Mouse (Mus musculus) MEL (cell line): ENCODE results near the gene Myh2. TPM values are rescaled to one million over a fixed set of nuclear protein-coding genes. Genes with fewer than 3 reads are reported as not detected.

Experiments
- DNase-seq: peaks from one replicate; pipeline ENCODE4 v3.0.0; 2011; ENCODE audit warnings: low read depth, low spot score
- H3K27ac ChIP-seq: 2 replicates; pipeline ENCODE4 v1.5.1; 2012; ENCODE audit warnings: low read depth, mild to moderate bottlenecking, control low read depth, low read length, moderate library complexity; ENCODE audit not compliant: control insufficient read depth
- H3K27me3 ChIP-seq, 2 experiments: fragments of 150-350 bp in 1 of 2; sonication (generic) in 1 of 2; 2 replicates each; pipeline ENCODE4 v1.6.1; 2012; ENCODE audit warnings: low read length in 2 of 2, mild to moderate bottlenecking in 2 of 2, improper control_type of control experiment in 1 of 2, moderate library complexity in 1 of 2; ENCODE audit not compliant: insufficient read depth in 2 of 2, control insufficient read depth in 1 of 2
- H3K36me3 ChIP-seq, 2 experiments: 2 replicates each; pipeline ENCODE4 v1.6.1; 2012 to 2014; ENCODE audit warnings: low read length in 2 of 2, improper control_type of control experiment in 1 of 2, inconsistent platforms in 1 of 2, mild to moderate bottlenecking in 1 of 2; ENCODE audit not compliant: insufficient read depth in 2 of 2, control insufficient read depth in 1 of 2
- H3K4me1 ChIP-seq, 2 experiments: fragments of 150-350 bp in 1 of 2; sonication (generic) in 1 of 2; 2 replicates each; pipeline ENCODE4 v1.6.1; 2012; ENCODE audit warnings: low read length in 2 of 2, improper control_type of control experiment in 1 of 2, mild to moderate bottlenecking in 1 of 2; ENCODE audit not compliant: insufficient read depth in 2 of 2, control insufficient read depth in 1 of 2
- H3K4me3 ChIP-seq, 2 experiments: fragments of 150-350 bp in 1 of 2; sonication (generic) in 1 of 2; 2 replicates each; pipeline ENCODE4 v1.5.1; 2012; ENCODE audit warnings: low read depth in 2 of 2, low read length in 2 of 2, mild to moderate bottlenecking in 2 of 2, moderate library complexity in 2 of 2, control low read depth in 1 of 2, improper control_type of control experiment in 1 of 2; ENCODE audit not compliant: control insufficient read depth in 1 of 2, insufficient read depth in 1 of 2
- H3K79me2 ChIP-seq: 2 replicates; pipeline ENCODE4 v1.6.1; 2012; ENCODE audit warnings: mild to moderate bottlenecking, low read length, moderate library complexity; ENCODE audit not compliant: control insufficient read depth, poor library complexity, insufficient read depth
- H3K9ac ChIP-seq: 2 replicates; pipeline ENCODE4 v1.6.1; 2012; ENCODE audit warnings: low read depth, mild to moderate bottlenecking, control low read depth, low read length, moderate library complexity; ENCODE audit not compliant: control insufficient read depth, poor library complexity, severe bottlenecking
- H3K9me3 ChIP-seq: fragments of 150-350 bp; sonication (generic); replicated peaks from 2 replicates; pipeline ENCODE4 v1.6.1; 2012; ENCODE audit warnings: mild to moderate bottlenecking, low read length, improper control_type of control experiment, moderate library complexity; ENCODE audit not compliant: insufficient read depth
- CHD1 ChIP-seq: IDR thresholded peaks from 2 replicates; pipeline ENCODE4 v1.6.1; 2012; ENCODE audit warnings: low read depth, mild to moderate bottlenecking, inconsistent platforms, low read length, improper control_type of control experiment
- CHD2 ChIP-seq: IDR thresholded peaks from 2 replicates; pipeline ENCODE4 v1.6.1; 2011; ENCODE audit warnings: low read length, improper control_type of control experiment
- CTCF ChIP-seq, 3 experiments: IDR thresholded peaks in 2 of 3; conservative IDR thresholded peaks in 1 of 3; 2 replicates each; pipeline ENCODE4 v1.5.1; 2011 to 2012; ENCODE audit warnings: low read length in 3 of 3, low read depth in 2 of 3, mild to moderate bottlenecking in 2 of 3, improper control_type of control experiment in 1 of 3, inconsistent platforms in 1 of 3, mixed read lengths in 1 of 3, moderate library complexity in 1 of 3; ENCODE audit not compliant: control insufficient read depth in 1 of 3, insufficient read depth in 1 of 3, poor library complexity in 1 of 3, severe bottlenecking in 1 of 3
- ELF1 ChIP-seq: IDR thresholded peaks from 2 replicates; pipeline ENCODE4 v1.6.1; 2014; ENCODE audit warnings: low read depth, mild to moderate bottlenecking, inconsistent platforms, low read length, improper control_type of control experiment, moderate library complexity
- ETS1 ChIP-seq: IDR thresholded peaks from 2 replicates; pipeline ENCODE4 v1.6.1; 2012; ENCODE audit warnings: low read depth, mild to moderate bottlenecking, inconsistent platforms, low read length, improper control_type of control experiment, moderate library complexity
- GABPA ChIP-seq: IDR thresholded peaks from 2 replicates; pipeline ENCODE4 v1.6.1; 2012; ENCODE audit warnings: low read depth, mild to moderate bottlenecking, inconsistent platforms, low read length, improper control_type of control experiment, moderate library complexity
- GATA1 ChIP-seq: IDR thresholded peaks from 2 replicates; pipeline ENCODE4 v1.6.1; 2011; ENCODE audit warnings: low read depth, low read length, improper control_type of control experiment
- HCFC1 ChIP-seq: IDR thresholded peaks from 2 replicates; pipeline ENCODE4 v1.6.1; 2012; ENCODE audit warnings: low read depth, mild to moderate bottlenecking, inconsistent platforms, low read length, improper control_type of control experiment, moderate library complexity
- JUND ChIP-seq: IDR thresholded peaks from 2 replicates; pipeline ENCODE4 v1.6.1; 2011; ENCODE audit warnings: low read depth, mild to moderate bottlenecking, improper control_type of control experiment, low read length
- KAT2A ChIP-seq: conservative IDR thresholded peaks from 2 replicates; pipeline ENCODE4 v1.6.1; 2012; ENCODE audit warnings: low read depth, low read length, improper control_type of control experiment, inconsistent platforms
- MAX ChIP-seq: IDR thresholded peaks from 2 replicates; pipeline ENCODE4 v1.6.1; 2011; ENCODE audit warnings: low read length, improper control_type of control experiment
- MAZ ChIP-seq: IDR thresholded peaks from 2 replicates; pipeline ENCODE4 v1.6.1; 2012; ENCODE audit warnings: low read depth, mild to moderate bottlenecking, inconsistent platforms, low read length, improper control_type of control experiment
- MEF2A ChIP-seq: IDR thresholded peaks from 2 replicates; pipeline ENCODE4 v1.6.1; 2014; ENCODE audit warnings: low read depth, mild to moderate bottlenecking, inconsistent platforms, low read length, improper control_type of control experiment; ENCODE audit not compliant: poor library complexity, insufficient replicate concordance, severe bottlenecking; ENCODE audit errors: extremely low read depth
- MXI1 ChIP-seq: IDR thresholded peaks from 2 replicates; pipeline ENCODE4 v1.6.1; 2011; ENCODE audit warnings: mild to moderate bottlenecking, low read depth, low read length, improper control_type of control experiment
- MYB ChIP-seq: IDR thresholded peaks from 2 replicates; pipeline ENCODE4 v1.6.1; 2011; ENCODE audit warnings: mild to moderate bottlenecking, low read depth, low read length, improper control_type of control experiment
- NELFE ChIP-seq: IDR thresholded peaks from 2 replicates; pipeline ENCODE4 v1.6.1; 2011; ENCODE audit warnings: low read depth, low read length, improper control_type of control experiment
- NRF1 ChIP-seq: IDR thresholded peaks from 2 replicates; pipeline ENCODE4 v1.6.1; 2014; ENCODE audit warnings: low read depth, mild to moderate bottlenecking, inconsistent platforms, low read length, improper control_type of control experiment, moderate library complexity; ENCODE audit not compliant: poor library complexity, insufficient read depth, severe bottlenecking
- POLR2AphosphoS5 ChIP-seq: IDR thresholded peaks from 2 replicates; pipeline ENCODE4 v1.6.1; 2012; ENCODE audit warnings: low read depth, borderline replicate concordance, mild to moderate bottlenecking, inconsistent platforms, low read length, moderate library complexity, mixed read lengths
- RAD21 ChIP-seq: IDR thresholded peaks from 2 replicates; pipeline ENCODE4 v1.6.1; 2011; ENCODE audit warnings: mild to moderate bottlenecking, low read depth, low read length, improper control_type of control experiment
- RCOR1 ChIP-seq: IDR thresholded peaks from 2 replicates; pipeline ENCODE4 v1.6.1; 2012; ENCODE audit warnings: low read depth, mild to moderate bottlenecking, inconsistent platforms, low read length, improper control_type of control experiment
- SIN3A ChIP-seq: IDR thresholded peaks from 2 replicates; pipeline ENCODE4 v1.6.1; 2012; ENCODE audit warnings: low read length, improper control_type of control experiment, inconsistent platforms
- SMC3 ChIP-seq: IDR thresholded peaks from 2 replicates; pipeline ENCODE4 v1.6.1; 2011; ENCODE audit warnings: low read depth, low read length, improper control_type of control experiment
- TAL1 ChIP-seq: IDR thresholded peaks from 2 replicates; pipeline ENCODE4 v1.6.1; 2012; ENCODE audit warnings: mild to moderate bottlenecking, inconsistent platforms, low read length, moderate library complexity, mixed read lengths
- TBP ChIP-seq: IDR thresholded peaks from 2 replicates; pipeline ENCODE4 v1.8.0; 2011; ENCODE audit warnings: low read depth, low read length, improper control_type of control experiment
- USF1 ChIP-seq: IDR thresholded peaks from 2 replicates; pipeline ENCODE4 v1.6.1; 2014; ENCODE audit warnings: low read depth, mild to moderate bottlenecking, inconsistent platforms, low read length, improper control_type of control experiment, moderate library complexity
- ZC3H11A ChIP-seq: IDR thresholded peaks from 2 replicates; pipeline ENCODE4 v1.6.1; 2012; ENCODE audit warnings: low read depth, mild to moderate bottlenecking, inconsistent platforms, low read length, improper control_type of control experiment
- ZNF384 ChIP-seq: IDR thresholded peaks from 2 replicates; pipeline ENCODE4 v1.6.1; 2012; ENCODE audit warnings: low read depth, mild to moderate bottlenecking, inconsistent platforms, low read length, improper control_type of control experiment
- polyA plus RNA-seq, 2 experiments: library from polyadenylated mRNA; stranded (reverse) in 1 of 2; unstranded in 1 of 2; fragments of >175 nt in 1 of 2; fragments of >200 nt in 1 of 2; gene quantifications; 2 replicates each; pipeline versions ENCODE4 v1.2.1 to v1.2.4; 2012; ENCODE audit warnings: low replicate concordance in 2 of 2, low read depth in 1 of 2; ENCODE audit not compliant: insufficient read length in 2 of 2, insufficient read depth in 1 of 2, missing spikeins in 1 of 2
- total RNA-seq: library from RNA; depleted of rRNA; stranded (reverse); fragments of 300-350 nt; gene quantifications from 2 replicates; pipeline ENCODE4 v1.2.3, GENCODE M21; 2012

Myh2 gene
- total and polyA plus RNA-seq, 3 experiments: not detected

DNA sequence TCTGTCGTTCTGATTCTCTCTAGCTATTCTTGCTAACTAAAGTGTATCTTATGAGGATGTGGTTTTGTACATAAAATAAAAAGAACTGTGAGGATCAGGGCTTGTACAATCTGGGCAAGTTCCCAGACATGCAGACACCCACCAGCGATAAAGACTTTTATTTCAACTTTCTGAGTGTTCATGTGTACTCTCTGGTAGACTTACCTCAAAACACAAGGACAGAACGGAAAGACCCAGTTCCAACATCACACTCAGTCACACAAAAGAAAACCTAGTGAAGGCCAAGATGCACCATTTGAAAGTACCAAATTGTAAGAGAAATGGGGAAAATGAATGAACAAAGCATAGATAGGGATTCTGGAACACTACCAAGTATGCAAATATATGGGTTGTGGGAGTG lies 57.9 kb downstream of the Myh2 start:
- H3K9ac ChIP-seq: no peak overlapping the region
- TF ChIP-seq JUND: no peak
- no peak for TF ChIP-seq GATA1
- TF ChIP-seq SIN3A: no peak
- no peak for TF ChIP-seq HCFC1
- no peak for TF ChIP-seq RAD21
- no peak for TF ChIP-seq RCOR1
- TF ChIP-seq USF1: no peak
- TF ChIP-seq ELF1: no peak
- no peak for TF ChIP-seq POLR2AphosphoS5
- no peak for TF ChIP-seq TAL1
- TF ChIP-seq MAX: no peak
- TF ChIP-seq NRF1: no peak
- no peak for TF ChIP-seq MEF2A
- no peak for TF ChIP-seq ETS1
- no peaks in the 10 kb centered on the region for H3K27me3 ChIP-seq
- no peak overlapping the region for H3K27ac ChIP-seq
- H3K79me2 ChIP-seq: no peaks in the 10 kb centered on the region
- DNase-seq: no peak
- no peaks in the 10 kb centered on the region for H3K36me3 ChIP-seq
- H3K4me1 ChIP-seq: no peaks in the 10 kb centered on the region
- no peaks in the 10 kb centered on the region for H3K9me3 ChIP-seq
- no peak overlapping the region for H3K4me3 ChIP-seq

DNA sequence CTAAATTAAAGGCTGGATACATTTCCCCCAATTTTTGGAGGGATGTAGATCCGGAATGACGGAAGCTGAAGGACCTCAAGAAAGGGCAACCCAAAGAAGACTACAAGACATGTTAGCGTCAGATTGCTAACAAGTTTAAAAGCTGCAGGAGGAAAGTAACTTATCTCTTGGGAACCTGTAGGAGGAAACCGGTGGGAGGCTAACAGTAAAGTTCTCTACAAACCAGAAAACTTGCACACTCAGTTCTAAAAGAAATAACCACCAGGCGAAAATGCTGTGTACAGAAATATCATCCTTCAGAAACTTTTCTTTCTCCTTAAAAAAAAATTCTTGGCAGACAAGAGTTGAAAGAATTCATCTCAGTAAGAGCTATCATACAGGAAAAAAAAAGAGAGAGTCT lies 58.3 kb downstream of the Myh2 start:
- H3K79me2 ChIP-seq: no peaks in the 10 kb centered on the region
- TF ChIP-seq TBP (no peak), SIN3A (no peak), KAT2A (no peak), MXI1 (no peak), NELFE (no peak), MAZ (no peak), HCFC1 (no peak), MYB (no peak), CHD2 (no peak), ZC3H11A (no peak), SMC3 (no peak), CHD1 (no peak), ZNF384 (no peak), GABPA (no peak), CTCF (IDR thresholded peaks at IDR 0.05 in 2 of 3, conservative IDR thresholded peaks at IDR 0.05 in 1 of 3; ENCODE audit: control insufficient read depth in 1 of 3, insufficient read depth in 1 of 3, low read depth in 2 of 3, low read length in 3 of 3, poor library complexity in 1 of 3, severe bottlenecking in 1 of 3) (no peak)
- no peaks in the 10 kb centered on the region for H3K4me1 ChIP-seq
- H3K9me3 ChIP-seq: no peaks in the 10 kb centered on the region
- H3K27ac ChIP-seq: no peak overlapping the region
- H3K27me3 ChIP-seq: no peaks in the 10 kb centered on the region
- DNase-seq: no peak
- H3K9ac ChIP-seq: no peak overlapping the region
- no peak overlapping the region for H3K4me3 ChIP-seq
- no peaks in the 10 kb centered on the region for H3K36me3 ChIP-seq
